Mouse (Mus musculus) frontal cortex, postnatal 36 days (tissue): Measurements from ENCODE around the gene Pklr.

ENCODE experiments used
- DNase-seq, 2 experiments: peaks; one replicate each; pipeline ENCODE4 v3.0.0; 2022; ENCODE audit warnings: low spot score in 2 of 2

Gene Pklr

DNA sequence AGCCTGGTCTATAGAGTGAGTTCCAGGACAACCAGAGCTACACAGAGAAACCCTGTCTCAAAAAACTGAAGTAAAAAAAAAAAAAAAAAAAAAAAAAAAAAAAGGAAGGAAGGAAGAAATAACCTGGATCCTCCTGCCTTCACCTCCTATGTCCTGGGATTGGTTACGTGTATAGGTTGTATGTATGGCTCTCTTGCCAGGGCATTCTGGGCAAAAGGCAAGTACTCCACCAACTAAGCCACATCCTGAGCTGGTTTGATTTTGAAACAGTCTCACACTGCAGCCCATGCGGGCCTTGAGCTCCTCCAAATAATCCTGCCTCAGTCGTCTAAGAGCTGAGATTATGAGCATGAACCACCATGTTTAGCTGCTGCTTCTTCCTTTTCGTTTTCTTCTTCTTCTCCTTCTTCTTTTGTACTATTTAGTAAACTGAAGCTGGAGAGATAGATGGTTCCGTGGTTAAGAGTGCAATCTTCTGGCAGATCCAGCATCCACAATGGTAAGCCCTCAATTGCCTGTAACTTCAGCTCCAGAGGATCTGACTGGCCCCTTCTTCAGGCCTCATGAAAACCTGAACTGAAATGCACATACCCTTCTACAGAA lies 27.8 kb downstream of the Pklr start:
- no peak for DNase-seq

DNA sequence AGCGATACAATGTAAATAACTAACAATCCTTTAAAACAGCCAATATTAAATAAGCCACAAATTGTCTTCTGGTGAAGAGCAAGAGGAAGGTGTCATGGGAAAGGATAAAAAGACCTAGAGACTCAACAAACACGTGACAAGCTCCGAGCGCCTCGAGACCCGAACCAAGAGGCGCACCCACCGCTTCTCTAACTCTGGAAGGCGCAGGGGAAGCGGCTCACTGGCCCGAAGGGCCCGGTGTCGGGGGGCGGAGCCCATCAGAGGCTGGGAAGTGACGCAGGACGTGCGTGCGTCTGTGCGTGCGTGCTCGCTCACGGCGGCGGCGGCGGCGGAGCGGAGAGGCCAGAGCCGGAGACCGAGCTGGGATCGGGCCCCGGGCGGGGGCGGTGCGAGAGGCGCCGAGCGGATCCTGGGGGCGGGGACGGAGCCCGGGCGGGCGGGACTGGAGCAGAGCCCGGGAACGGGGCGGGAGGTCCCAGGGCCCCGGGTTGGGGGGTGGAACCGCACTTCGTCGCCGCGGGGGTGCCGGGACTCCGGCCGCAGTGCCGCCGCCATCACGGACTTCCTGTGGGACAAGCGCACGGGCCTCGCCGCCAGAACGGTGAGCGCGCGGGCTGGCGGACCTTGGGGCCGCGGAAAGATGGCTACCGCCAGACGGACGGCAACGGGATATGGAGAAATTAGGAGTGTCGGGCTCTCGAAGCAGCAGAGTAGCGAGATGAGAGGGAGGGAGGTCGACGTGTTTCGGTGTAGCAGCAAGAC lies 28.7 kb downstream of the Pklr start, which contains the start of gene Clk2:
TSS of gene Clk2 (plus strand) at position 290 of the 762 bp plus-strand sequence.
- DNase-seq, result peak; percentile 93 to 94

DNA sequence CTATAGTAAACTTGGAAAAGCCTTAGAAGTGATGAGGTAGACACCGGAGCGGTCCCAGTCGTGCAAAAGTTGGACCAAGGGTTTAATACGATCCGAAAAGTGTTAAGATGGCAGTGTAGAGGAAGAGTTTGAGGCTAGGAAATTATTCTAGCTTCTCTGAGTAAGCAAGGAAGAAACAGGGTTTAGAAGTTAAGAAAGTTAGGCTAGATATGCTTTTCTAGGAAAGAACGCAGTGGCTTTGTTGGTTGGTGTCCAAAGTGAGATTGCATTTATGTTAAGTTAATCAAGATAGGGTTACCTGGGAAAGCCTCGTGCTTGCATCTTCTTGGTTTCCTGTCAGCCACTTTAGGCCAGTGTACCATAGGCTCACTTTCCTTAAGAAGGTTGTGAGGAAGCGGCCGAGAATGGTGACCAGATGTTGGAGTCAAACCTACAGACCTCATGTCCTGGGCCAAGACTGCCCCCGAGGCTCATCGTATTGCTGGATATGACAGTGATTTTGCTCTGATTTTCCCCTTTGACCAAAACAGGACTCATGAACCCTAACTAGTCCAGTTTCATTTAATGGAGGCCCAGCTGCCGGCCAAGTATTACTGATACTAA lies 29.4 kb downstream of the Pklr start:
- DNase-seq, result no peak

DNA sequence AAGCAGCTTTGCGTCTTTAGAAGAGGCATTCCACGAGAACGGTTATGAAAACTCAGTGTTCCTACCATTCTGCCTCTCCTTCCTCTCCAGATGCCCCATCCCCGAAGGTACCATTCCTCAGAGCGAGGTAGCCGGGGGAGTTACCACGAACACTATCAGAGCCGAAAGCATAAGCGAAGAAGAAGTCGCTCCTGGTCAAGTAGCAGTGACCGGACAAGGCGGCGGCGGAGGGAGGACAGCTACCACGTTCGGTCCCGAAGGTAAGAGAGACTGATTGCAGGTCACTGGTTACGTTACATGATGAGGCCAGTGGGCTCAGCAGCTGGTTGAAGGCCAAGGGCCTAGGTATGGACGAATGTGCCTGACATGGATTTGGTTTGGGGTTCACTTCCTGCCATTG lies 31.0 kb downstream of the Pklr start:
- no peak for DNase-seq

DNA sequence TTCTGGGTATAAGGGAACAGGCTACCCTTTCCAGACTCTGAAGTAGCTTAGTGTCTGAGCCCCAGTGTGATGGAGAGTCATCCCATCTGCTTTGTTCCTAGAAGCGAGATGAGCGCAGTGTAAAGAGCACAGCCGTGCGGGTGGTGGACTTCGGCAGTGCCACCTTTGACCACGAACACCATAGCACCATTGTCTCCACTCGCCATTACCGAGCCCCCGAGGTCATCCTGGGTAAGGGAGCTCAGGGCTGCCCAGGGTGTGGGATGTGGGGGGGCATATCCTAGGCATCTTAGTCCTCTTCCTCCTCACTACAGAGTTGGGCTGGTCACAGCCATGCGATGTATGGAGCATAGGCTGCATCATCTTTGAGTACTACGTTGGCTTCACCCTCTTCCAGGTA lies 38.9 kb downstream of the Pklr start:
- DNase-seq, result no peak

DNA sequence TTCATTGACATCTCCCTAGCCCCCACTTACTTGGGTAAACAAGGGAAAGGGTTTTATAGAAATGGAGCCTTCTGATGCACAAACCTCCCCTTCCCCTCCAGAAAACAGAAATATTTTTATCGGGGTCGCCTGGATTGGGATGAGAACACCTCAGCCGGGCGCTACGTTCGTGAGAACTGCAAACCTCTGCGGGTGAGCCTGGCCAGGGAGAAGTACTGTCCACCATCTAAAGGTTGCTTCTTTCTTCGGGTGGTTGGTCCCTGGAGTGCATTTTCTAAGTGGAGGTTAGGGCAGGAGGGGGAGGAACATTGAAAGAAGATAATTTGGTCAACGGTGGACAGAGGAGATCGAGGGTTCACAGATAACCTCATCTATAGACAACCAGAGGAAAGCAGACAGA lies 39.6 kb downstream of the Pklr start:
- DNase-seq, result no peak

DNA sequence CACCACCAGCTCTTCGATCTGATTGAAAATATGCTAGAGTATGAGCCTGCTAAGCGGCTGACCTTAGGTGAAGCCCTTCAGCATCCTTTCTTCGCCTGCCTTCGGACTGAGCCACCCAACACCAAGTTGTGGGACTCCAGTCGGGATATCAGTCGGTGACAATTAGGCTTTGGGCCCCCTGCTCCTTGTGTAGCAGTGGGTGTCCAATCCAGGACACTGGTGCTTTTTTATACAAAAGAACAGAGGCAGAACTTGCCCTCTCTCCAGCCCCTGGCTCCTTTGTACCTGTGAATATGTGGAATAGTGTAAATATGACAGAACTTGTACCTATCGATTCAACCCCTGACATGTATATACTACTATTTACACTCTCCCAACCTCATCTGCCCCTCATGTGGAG lies 40.5 kb downstream of the Pklr start:
- DNase-seq, result no peak

DNA sequence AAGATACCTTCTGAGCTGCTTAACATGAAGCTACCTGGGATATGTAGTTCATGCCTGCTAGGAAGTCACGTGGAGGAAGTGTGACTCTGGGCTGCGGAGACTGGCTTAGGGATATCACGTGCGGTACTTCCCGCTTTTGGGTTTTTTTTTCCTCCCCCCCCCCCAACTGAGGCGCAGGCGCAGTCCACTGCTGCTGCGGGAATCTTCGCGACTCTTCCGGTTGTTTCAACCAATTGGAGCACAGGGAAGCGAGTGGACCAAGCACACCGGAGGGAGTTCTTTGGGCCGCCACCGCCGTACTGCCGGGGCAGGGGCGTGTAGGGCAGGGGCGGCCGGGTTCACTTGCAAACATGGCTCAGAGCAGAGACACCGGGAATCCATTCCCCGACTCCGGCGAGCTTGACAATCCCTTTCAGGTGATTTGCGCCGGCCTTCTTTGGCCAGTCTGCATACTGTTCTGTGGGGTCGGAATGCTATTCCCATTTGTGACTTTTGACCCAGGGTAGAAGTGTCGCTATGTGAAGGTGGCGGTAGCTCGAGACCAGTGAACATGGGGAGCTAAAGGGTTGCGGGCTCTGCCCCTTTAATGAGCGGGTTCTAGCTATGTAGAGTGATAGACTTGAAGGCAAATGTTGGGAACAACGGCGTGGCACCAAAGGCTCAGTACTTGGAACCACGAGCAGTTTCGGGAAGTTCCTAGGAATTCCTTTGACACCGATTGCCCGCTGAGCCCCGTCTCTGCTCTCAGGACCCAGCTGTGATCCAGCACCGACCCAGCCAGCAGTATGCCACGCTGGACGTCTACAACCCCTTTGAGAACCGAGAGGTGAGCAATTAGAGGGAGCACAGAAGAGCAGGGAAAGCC lies 41.5 kb downstream of the Pklr start, which contains the start of gene Scamp3:
TSS of gene Scamp3 (plus strand) at position 232 of the 865 bp plus-strand sequence.
- DNase-seq, result peak; percentile 84 to 91

DNA sequence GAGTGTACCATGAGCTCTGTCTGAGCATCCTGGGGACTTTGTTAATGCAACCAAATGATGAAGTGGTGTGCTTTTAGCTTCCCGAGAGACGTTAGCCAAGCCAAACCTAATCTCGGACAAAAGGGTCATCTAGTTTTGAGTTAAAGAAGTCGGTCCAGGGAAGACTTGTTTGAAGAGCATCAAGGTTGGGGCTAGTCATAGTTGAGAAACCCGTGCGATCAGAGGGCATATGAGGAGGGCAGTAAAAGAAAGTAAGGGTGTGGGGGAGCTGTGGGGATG lies 42.1 kb downstream of the Pklr start:
- DNase-seq, result no peak

DNA sequence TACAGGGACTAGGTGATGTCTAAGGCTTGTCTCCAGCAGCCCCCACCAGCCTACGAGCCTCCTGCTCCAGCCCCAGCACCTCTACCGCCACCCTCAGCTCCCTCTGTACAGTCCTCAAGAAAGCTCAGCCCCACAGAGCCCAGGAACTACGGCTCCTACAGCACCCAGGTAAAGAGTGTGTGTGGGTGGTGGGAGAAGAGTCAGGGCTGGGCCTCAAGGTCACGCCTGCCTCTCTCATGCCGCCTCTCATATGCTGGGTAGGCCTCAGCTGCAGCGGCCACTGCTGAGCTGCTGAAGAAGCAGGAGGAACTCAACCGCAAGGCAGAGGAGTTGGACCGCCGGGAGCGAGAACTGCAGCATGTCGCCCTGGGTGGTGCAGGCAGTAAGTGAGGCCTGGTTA lies 43.1 kb downstream of the Pklr start:
- no peak for DNase-seq

DNA sequence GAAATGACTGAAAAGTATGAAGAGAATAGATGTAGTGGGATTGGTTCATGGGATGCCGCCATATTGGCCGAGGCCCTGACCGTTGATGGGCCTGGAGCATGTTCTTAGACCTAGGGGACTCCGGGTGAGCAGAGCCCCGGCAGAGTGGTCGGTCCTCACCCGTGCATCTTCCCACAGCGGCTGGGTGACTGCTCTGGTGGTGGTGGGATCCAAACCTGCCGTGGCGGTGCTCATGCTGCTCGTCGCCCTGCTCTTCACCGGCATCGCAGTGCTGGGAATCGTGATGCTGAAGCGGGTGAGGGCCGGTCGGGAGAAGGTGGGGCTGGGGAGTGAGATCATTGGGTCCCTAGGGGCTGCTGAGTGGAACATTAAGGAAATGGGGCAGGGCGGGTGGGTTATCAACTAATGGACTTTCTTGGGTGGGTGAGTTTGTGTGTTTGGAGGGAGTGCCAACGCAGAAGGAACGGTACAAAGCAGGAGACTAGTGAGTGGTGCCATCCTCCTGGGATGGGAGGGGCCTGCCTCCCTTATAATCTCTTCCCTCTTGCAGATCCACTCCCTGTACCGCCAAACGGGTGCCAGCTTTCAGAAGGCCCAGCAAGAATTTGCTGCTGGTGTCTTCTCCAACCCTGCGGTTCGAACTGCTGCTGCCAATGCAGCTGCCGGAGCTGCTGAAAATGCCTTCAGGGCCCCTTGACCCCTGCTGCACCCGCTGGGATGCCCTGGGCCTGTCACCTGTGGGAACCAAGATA lies 46.0 kb downstream of the Pklr start:
- DNase-seq, result no peak

DNA sequence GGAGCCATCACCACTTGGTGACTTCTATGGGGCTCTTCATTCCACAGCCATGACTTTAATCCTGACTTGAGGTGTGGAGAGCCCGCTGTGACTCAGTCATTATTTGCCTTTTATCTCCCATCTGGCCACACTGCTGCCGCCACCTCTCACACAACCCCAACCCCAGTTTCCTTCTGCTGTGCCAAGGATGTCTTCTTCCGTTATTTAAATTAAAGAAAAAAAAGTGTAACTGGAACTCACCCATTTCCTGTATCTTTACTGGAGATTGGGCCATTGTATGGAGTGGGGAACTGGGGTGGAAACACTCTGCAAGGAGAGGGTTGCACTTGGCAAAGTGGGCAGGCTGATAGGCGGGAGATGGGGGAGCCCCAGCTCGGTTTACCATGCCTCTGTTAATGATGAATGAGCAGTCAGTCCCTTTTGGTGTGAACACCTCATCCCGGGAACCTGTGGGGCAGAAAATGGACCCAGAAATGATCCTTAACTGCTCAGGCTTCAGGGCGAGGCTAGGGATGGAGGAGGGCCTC lies 46.7 kb downstream of the Pklr start:
- DNase-seq, result no peak

DNA sequence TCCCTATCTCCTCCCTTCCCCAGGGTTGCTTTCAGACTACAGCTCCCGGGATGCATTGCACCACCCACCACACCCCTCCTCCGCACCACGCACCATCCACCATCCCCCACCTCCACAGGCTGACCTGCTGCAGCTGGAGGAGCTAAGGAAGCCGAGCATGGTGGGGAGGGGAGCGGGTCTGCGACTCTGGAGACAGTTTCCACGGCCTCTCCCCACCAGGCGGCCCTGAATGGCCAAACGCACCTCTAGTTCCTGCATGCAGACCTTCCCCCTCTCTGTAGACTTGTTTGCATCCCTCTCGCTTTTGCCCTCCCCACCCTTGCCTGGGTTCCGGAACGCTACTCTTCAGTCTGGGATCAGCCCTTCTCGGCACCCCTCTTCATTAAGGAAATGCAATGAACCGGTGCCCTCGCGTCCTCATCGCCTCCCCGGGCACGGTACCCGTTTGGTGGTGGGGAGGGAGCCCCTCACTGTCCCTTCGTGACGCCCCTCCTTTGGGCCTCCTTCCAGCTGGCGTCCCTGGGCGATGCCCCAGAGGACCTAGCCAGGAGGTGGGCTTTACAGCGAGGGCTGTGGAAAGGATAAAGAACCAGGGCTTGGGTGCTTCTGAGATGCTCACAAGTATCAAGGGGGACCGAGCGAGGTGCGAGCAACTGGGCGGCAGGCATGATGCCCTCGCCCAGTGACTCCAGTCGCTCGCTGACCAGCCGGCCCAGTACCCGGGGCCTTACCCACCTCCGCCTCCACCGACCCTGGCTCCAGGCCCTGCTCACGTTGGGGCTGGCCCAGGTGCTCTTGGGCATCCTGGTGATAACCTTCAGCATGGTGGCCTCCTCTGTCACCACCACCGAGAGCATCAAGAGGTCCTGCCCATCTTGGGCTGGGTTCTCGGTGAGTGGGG lies 47.4 kb downstream of the Pklr start, which contains the start of gene Fam189b:
TSS of gene Fam189b (plus strand) at position 86 of the 901 bp plus-strand sequence.
- peak; percentile 94 to 95 for DNase-seq

DNA sequence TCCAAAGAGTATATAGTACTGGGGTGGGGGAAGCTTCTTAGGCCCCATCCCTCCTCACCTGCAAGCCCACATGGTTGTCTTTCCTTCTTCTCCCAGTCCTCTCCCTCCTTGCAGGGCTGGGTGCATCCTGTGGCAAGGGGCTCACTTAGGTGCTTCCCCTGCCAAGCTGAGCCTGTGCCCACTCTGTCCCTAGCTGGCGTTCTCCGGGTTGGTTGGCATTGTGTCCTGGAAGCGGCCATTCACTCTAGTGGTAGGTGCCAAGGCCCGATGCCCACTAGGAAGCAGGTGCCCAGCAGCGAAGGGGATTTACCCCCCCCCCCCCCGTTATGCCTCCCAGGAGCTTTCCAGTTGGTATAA lies 48.0 kb downstream of the Pklr start:
- DNase-seq, result peak; percentile 33 to 35

DNA sequence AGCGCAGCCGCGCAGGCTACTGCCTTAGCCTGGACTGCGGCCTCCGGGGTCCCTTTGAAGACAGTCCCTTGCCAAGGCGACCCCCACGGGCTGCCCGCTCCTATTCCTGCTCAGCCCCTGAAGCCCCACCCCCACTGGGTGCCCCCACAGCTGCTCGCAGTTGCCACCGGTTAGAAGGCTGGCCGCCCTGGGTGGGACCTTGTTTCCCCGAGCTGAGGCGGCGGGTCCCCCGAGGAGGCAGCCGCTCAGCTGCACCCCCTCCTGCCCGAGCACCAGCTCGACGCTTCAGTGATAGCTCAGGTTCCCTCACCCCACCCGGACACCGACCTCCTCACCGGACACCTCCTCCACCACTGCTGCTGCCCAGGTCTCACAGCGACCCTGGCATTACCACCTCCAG lies 51.3 kb downstream of the Pklr start:
- DNase-seq, result no peak

DNA sequence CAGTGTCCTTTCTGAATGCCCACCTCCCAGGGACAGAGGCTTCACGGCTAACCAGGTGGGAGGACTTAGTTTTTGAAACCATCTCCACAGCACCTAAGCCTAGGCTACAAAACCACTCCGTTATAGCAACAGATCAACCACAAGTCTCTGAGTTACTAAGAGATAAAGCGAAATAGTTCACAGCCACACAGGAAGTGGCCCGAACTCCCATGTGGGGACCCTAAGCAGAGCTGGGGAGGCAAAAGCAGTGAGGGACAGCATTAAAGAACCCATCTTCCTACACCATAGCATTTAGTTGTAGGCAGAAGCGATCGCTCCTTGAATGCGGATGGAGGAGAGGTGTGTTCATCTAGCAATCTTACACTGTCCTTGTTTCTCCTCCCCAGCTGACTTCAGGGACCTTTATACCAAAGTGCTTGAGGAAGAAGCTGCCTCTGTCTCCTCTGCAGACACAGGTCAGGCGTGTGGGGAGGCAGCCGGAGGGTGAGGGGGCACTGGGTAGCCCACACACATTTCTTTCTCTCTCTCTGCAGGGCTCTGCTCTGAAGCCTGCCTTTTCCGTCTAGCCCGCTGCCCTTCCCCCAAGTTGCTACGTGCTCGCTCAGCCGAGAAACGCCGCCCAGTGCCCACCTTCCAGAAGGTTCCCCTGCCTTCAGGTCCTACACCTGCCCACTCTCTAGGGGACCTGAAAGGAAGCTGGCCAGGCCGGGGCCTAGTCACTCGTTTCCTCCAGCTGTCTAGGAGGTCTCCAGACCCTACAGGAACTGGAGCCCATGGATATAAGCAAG lies 51.9 kb downstream of the Pklr start:
- no peak for DNase-seq

DNA sequence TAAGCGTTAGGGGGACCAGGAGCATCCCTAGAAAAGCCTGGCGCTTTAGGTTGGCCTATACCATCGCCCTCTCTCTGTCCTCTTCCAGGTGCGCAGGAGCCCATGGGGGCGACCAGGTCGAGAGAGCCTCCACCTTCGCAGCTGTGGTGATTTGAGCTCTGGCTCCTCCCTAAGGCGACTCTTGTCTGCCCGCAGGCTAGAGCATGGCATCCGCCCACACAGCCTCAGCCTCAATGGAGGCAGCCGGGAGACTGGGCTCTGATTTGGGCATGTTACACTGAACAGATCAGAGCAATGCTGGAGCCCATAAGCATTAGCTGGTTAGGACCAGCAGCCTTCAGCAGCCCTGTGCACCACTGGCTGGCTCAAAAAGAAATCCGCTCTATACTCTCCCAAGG lies 52.5 kb downstream of the Pklr start:
- no peak for DNase-seq

DNA sequence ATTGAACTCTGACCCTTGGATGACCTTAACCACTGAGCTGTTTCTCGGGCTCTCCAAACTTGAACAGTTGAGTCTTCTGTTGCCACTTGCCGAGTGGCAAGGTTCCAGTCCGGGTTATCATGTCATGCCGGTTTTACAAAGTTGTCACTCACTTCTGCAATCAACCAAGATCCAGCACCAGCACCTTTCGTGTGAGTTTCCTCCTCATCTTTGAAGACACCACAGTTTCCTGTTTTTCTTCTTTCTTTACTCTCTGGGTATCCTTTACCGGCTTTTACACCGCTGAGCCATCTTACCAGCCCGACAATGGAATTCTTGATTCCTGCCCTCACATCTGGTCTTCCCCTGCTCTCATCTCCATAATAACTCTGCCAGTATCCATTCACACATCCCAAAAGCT lies 54.5 kb downstream of the Pklr start:
- DNase-seq, result no peak

DNA sequence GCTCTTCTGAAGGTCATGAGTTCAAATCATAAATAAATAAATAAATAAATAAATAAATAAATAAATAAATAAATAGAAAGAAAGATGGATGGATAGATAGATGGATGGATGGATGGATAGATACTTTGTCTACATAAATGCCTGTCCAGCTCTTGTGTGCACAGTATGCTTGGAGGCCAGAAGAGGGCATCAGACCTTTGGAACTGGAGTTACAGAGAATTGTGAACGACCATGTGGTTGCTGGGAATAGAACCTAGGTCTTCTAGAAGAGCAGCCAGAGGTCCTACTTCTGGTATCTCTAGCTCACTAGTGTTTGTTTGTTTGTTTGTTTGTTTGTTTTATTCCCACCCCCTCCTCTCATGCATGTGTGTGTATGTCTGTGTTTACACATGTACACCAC lies 57.4 kb downstream of the Pklr start:
- no peak for DNase-seq

DNA sequence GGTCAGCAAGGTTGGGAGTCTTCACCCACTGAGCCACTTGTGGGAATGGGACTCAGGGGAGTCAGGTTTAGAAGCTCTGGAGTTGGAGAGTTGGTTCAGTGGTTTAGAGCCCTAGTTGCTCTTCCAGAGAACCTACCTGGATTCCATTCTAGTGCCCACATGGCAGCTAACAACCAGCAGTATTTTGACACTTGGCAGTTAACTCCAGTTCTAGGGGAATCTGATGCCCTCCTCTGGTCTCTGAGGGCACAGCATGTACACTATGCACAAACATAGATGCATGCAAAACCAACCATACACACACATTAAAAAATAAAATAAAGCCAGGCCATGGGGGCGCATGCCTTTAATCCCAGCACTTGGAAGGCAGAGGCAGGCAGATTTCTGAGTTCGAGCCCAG lies 57.9 kb downstream of the Pklr start:
- no peak for DNase-seq
